Mouse (Mus musculus): Measurements from ENCODE around the gene Gpr183.

GRCm38 (mm10) chr14:121937601-121938255 is 27.3 kb downstream of the Gpr183 start:
- TF ChIP-seq CTCF (IDR thresholded peaks at IDR 0.05; ENCODE audit: control insufficient read depth, insufficient read depth, insufficient read length) (no peak), CEBPB (IDR thresholded peaks at IDR 0.05; ENCODE audit: low read depth) (no peak), MYOD1 (IDR thresholded peaks at IDR 0.05; ENCODE audit: control insufficient read depth, insufficient read length, low read depth) (no peak), MAX (IDR thresholded peaks at IDR 0.05) (no peak), FOSL1 (IDR thresholded peaks at IDR 0.05; ENCODE audit: insufficient read depth, low read length, poor library complexity, severe bottlenecking) (no peak), MYOG (IDR thresholded peaks at IDR 0.05; ENCODE audit: control insufficient read depth, extremely low read depth, insufficient read length) (no peak), USF1 (IDR thresholded peaks at IDR 0.05; ENCODE audit: low read depth) (no peak)

Measured in C2C12 (cell line).